Comparison of ENCODE assay signal across 8 mouse cellular contexts in genomic region chr8:124863729-124864128, GRCm38 (mm10). TPM values are rescaled to one million over a fixed set of nuclear protein-coding genes. Genes with fewer than 3 reads are reported as not detected.
DNase-seq lines count a peak whose midpoint lies in the region; ATAC-seq and TF ChIP-seq lines count a peak whose summit lies in the region.

No protein-coding gene starts in this region.

- peak overlapping the region; percentile 76 for H3K4me2 ChIP-seq in lung, postnatal 0 days (replicated peaks; ENCODE audit: low read depth, low read length)
- H3K4me2 ChIP-seq in hindbrain, embryonic 16.5 days (ENCODE audit: low read length): peak overlapping the region; percentile 83
- peak overlapping the region; percentile 89 for H3K4me2 ChIP-seq in midbrain, postnatal 0 days (ENCODE audit: low read depth, low read length, poor library complexity, severe bottlenecking)

- H3K9me3 ChIP-seq in lung, postnatal 0 days (ENCODE audit: low read length): no peaks in the 10 kb centered on the region
- H3K9me3 ChIP-seq in hindbrain, embryonic 16.5 days (ENCODE audit: control insufficient read depth, low read length): no peaks in the 10 kb centered on the region
- H3K9me3 ChIP-seq in midbrain, postnatal 0 days (ENCODE audit: low read length): no peaks in the 10 kb centered on the region

- 3% methylated on average over 8 of the region's 8 CpGs for WGBS in lung, postnatal 0 days
- 21% methylated on average over 8 of the region's 8 CpGs for WGBS in hindbrain, embryonic 16.5 days
- WGBS in midbrain, postnatal 0 days: 24% methylated on average over 8 of the region's 8 CpGs

- ATAC-seq in lung, postnatal 0 days: no peak
- 0 out of 2 replicates have a peak, but pooled peaks have one; percentile 12 for ATAC-seq in common myeloid progenitor, adult 5-6 weeks (replicated peaks; ENCODE audit: low read depth, poor library complexity, severe bottlenecking)
- ATAC-seq in hindbrain, embryonic 16.5 days: no peak
- ATAC-seq in midbrain, postnatal 0 days (ENCODE audit: low FRiP score): no peak

- TF ChIP-seq CTCF in lung, postnatal 0 days (IDR thresholded peaks at IDR 0.05): peak; percentile 3; the same call in 1 of the 2 replicates
- TF ChIP-seq CTCF in midbrain, postnatal 0 days (IDR thresholded peaks at IDR 0.05): no peak

- peak overlapping the region; percentile 96 for H3K9ac ChIP-seq in lung, postnatal 0 days (replicated peaks; ENCODE audit: low read depth)
- H3K9ac ChIP-seq in hindbrain, embryonic 16.5 days (ENCODE audit: low read depth, low read length): peak overlapping the region; percentile 99
- peak overlapping the region; percentile 95 for H3K9ac ChIP-seq in midbrain, postnatal 0 days (replicated peaks; ENCODE audit: low read length, poor library complexity, severe bottlenecking)

- H3K27ac ChIP-seq in lung, postnatal 0 days (ENCODE audit: low read length): peak overlapping the region; percentile 95
- no peak overlapping the region for H3K27ac ChIP-seq in hindbrain, embryonic 16.5 days (ENCODE audit: low read depth, low read length)
- H3K27ac ChIP-seq in midbrain, postnatal 0 days (ENCODE audit: low read depth, low read length): no peak overlapping the region

- peaks cover 3% of the 10 kb centered on the region; the same call in 1 of the 2 replicates for H3K4me1 ChIP-seq in lung, postnatal 0 days (ENCODE audit: insufficient read depth, low read depth, low read length)
- peaks cover 10% of the 10 kb centered on the region for H3K4me1 ChIP-seq in hindbrain, embryonic 16.5 days (ENCODE audit: control insufficient read depth, insufficient read depth, low read depth, low read length)
- H3K4me1 ChIP-seq in midbrain, postnatal 0 days (ENCODE audit: insufficient read depth, low read length): peaks cover 4% of the 10 kb centered on the region; the same call in 1 of the 2 replicates

- TF ChIP-seq EP300 in lung, postnatal 0 days (IDR thresholded peaks at IDR 0.05): no peak

- H3K36me3 ChIP-seq in lung, postnatal 0 days (ENCODE audit: insufficient read depth, low read length): peaks cover 5% of the 10 kb centered on the region; the same call in 1 of the 2 replicates
- H3K36me3 ChIP-seq in hindbrain, embryonic 16.5 days (ENCODE audit: control insufficient read depth, insufficient read depth, low read length): 0 out of 2 replicates have a peak, but pooled peaks cover 2% of the 10 kb centered on the region
- H3K36me3 ChIP-seq in midbrain, postnatal 0 days (ENCODE audit: insufficient read depth, low read length): peaks cover 8% of the 10 kb centered on the region; the same call in 1 of the 2 replicates

- H3K27me3 ChIP-seq in lung, postnatal 0 days (replicated peaks; ENCODE audit: insufficient read depth, low read length): no peaks in the 10 kb centered on the region
- no peaks in the 10 kb centered on the region for H3K27me3 ChIP-seq in hindbrain, embryonic 16.5 days (replicated peaks; ENCODE audit: control insufficient read depth, insufficient read depth, low read length)
- H3K27me3 ChIP-seq in midbrain, postnatal 0 days (ENCODE audit: insufficient read depth, low read length): no peaks in the 10 kb centered on the region

- no peak for DNase-seq in lung, postnatal 0 days (ENCODE audit: low spot score)
- DNase-seq in lung, postnatal 36 days: no peak
- DNase-seq in midbrain, postnatal 0 days (ENCODE audit: low spot score): no peak
- DNase-seq in right cerebral cortex, adult 18-20 months: no peak
- DNase-seq in cerebellum, adult 9-11 months: no peak
- no peak for DNase-seq in spleen, postnatal 4 days (ENCODE audit: low spot score in 2 of 2)

- peak overlapping the region; percentile 93 for H3K4me3 ChIP-seq in lung, postnatal 0 days (ENCODE audit: low read depth, low read length)
- H3K4me3 ChIP-seq in hindbrain, embryonic 16.5 days (ENCODE audit: low read length): peak overlapping the region; percentile 87
- peak overlapping the region; percentile 92 for H3K4me3 ChIP-seq in midbrain, postnatal 0 days (ENCODE audit: low read depth, low read length)

RNA-seq across cellular contexts. Expression of gene 2810004N23Rik, which starts 0.8 kb away (rescaled TPM):
- 18.0 and 18.2 TPM in 2 replicates for polyA plus RNA-seq in lung, postnatal 0 days (2015; fragmentation: Nextera tagmentation; extraction: Ambion mirVana)
- 69.2 and 77.3 TPM in 2 replicates for total RNA-seq in common myeloid progenitor, adult 5-6 weeks (2017)
- polyA plus RNA-seq in hindbrain, embryonic 16.5 days (2015; fragmentation: Nextera tagmentation; extraction: Ambion mirVana): 21.5 and 25.5 TPM in 2 replicates
- 20.6 and 24.7 TPM in 2 replicates for total RNA-seq in midbrain, postnatal 0 days (2014; rRNA removed)
- 20.3 and 20.4 TPM in 2 replicates for polyA plus RNA-seq in midbrain, postnatal 0 days (2015; fragmentation: Nextera tagmentation; extraction: Ambion mirVana)

RNA-seq across cellular contexts. Expression of gene Gnpat, which starts 0.9 kb away (rescaled TPM):
- polyA plus RNA-seq in lung, postnatal 0 days (2015; fragmentation: Nextera tagmentation; extraction: Ambion mirVana): 67.8 and 71.5 TPM in 2 replicates
- 69.3 and 90.7 TPM in 2 replicates for total RNA-seq in common myeloid progenitor, adult 5-6 weeks (2017)
- polyA plus RNA-seq in hindbrain, embryonic 16.5 days (2015; fragmentation: Nextera tagmentation; extraction: Ambion mirVana): 73.8 and 79.9 TPM in 2 replicates
- 45.1 and 47.2 TPM in 2 replicates for total RNA-seq in midbrain, postnatal 0 days (2014; rRNA removed)
- 48.2 and 58.5 TPM in 2 replicates for polyA plus RNA-seq in midbrain, postnatal 0 days (2015; fragmentation: Nextera tagmentation; extraction: Ambion mirVana)

RNA-seq across cellular contexts. Expression of gene Exoc8, which starts 33.8 kb away (rescaled TPM):
- polyA plus RNA-seq in lung, postnatal 0 days (2015; fragmentation: Nextera tagmentation; extraction: Ambion mirVana): 7.0 and 7.7 TPM in 2 replicates
- 15.2 and 16.2 TPM in 2 replicates for total RNA-seq in common myeloid progenitor, adult 5-6 weeks (2017)
- polyA plus RNA-seq in hindbrain, embryonic 16.5 days (2015; fragmentation: Nextera tagmentation; extraction: Ambion mirVana): 11.7 and 14.8 TPM in 2 replicates
- total RNA-seq in midbrain, postnatal 0 days (2014; rRNA removed): 33.6 and 34.4 TPM in 2 replicates
- 10.5 and 10.7 TPM in 2 replicates for polyA plus RNA-seq in midbrain, postnatal 0 days (2015; fragmentation: Nextera tagmentation; extraction: Ambion mirVana)

RNA-seq across cellular contexts. Expression of gene Sprtn, which starts 34.0 kb away (rescaled TPM):
- 6.9 TPM in 2 replicates for polyA plus RNA-seq in lung, postnatal 0 days (2015; fragmentation: Nextera tagmentation; extraction: Ambion mirVana)
- total RNA-seq in common myeloid progenitor, adult 5-6 weeks (2017): 25.7 and 26.8 TPM in 2 replicates
- polyA plus RNA-seq in hindbrain, embryonic 16.5 days (2015; fragmentation: Nextera tagmentation; extraction: Ambion mirVana): 5.9 and 8.1 TPM in 2 replicates
- 13.9 and 17.1 TPM in 2 replicates for total RNA-seq in midbrain, postnatal 0 days (2014; rRNA removed)
- 6.0 and 6.1 TPM in 2 replicates for polyA plus RNA-seq in midbrain, postnatal 0 days (2015; fragmentation: Nextera tagmentation; extraction: Ambion mirVana)
